Mouse (Mus musculus) small intestine, adult 2 months (tissue): ENCODE measurements around the gene Mageb1. TPM values are rescaled to one million over a fixed set of nuclear protein-coding genes. Genes with fewer than 3 reads are reported as not detected.
"Not testable (repeated sequence)": the region's sequence is repeated elsewhere in the genome, so short reads cannot be mapped to it uniquely, and the experiment has no call there.

Experiments used
- H3K27ac ChIP-seq: fragments of 200-500 bp; 2 replicates; pipeline ENCODE4 v1.5.1; 2012; ENCODE audit warnings: low read depth, low read length, control low read depth, inconsistent platforms; ENCODE audit not compliant: insufficient read depth
- H3K27me3 ChIP-seq: fragments of 200-500 bp; 2 replicates; pipeline ENCODE4 v1.6.1; 2012; ENCODE audit warnings: mild to moderate bottlenecking, moderate library complexity, low read length, inconsistent platforms; ENCODE audit not compliant: control insufficient read depth, insufficient read depth
- H3K36me3 ChIP-seq: fragments of 200-500 bp; 2 replicates; pipeline ENCODE4 v1.6.1; 2012; ENCODE audit warnings: mild to moderate bottlenecking, low read length, control low read depth, inconsistent platforms; ENCODE audit not compliant: control insufficient read depth, insufficient read depth
- H3K4me1 ChIP-seq: fragments of 200-500 bp; 2 replicates; pipeline ENCODE4 v1.6.1; 2012; ENCODE audit warnings: low read length, inconsistent platforms, mixed read lengths; ENCODE audit not compliant: control insufficient read depth, insufficient read depth, insufficient read length
- H3K4me3 ChIP-seq: fragments of 200-500 bp; 2 replicates; pipeline ENCODE4 v1.5.1; 2012; ENCODE audit warnings: low read depth, mild to moderate bottlenecking, control low read depth, inconsistent platforms, low read length, moderate library complexity
- WGBS: fragments of 180-500 bp; shearing (Covaris S2); methylation state at CpG from one replicate; pipeline ENCODE4 v1.1.7; 2018; 5-methylcytosine and 5-hydroxymethylcytosine counted together
- polyA plus RNA-seq: library from polyadenylated mRNA; depleted of rRNA; stranded (reverse); fragments of >200 nt; gene quantifications from 2 replicates; pipeline ENCODE4 v1.2.3, GENCODE M21; 2012; rRNA removed

Gene Mageb1
- polyA plus RNA-seq: not detected in 2 replicates

- H3K36me3 ChIP-seq, H3K27ac ChIP-seq, H3K4me1 ChIP-seq, H3K4me3 ChIP-seq, H3K27me3 ChIP-seq: not testable (repeated sequence)
- WGBS: 7% methylated on average over 1 of the region's 1 CpGs
Observed at GRCm38 (mm10) chrX:92016233-92016632, at the start of gene Mageb1. Gene Mageb1, minus strand, starts transcription at chrX:92016333.

Other genes with a start within 250 kb of the Mageb1 start
- gene Mageb5, start 233.3 kb downstream of the Mageb1 start, polyA plus RNA-seq: not detected in 2 replicates